Mouse (Mus musculus) neural tube, embryonic 14.5 days (tissue): ENCODE measurements around the gene Ctbp2. TPM values are rescaled to one million over a fixed set of nuclear protein-coding genes. Genes with fewer than 3 reads are reported as not detected.
A peak's percentile ranks its signal among the peaks of the same experiment; 100 is the strongest.

Experiments
- ATAC-seq: fragments of 200-750 bp; cut with Nextera tagmentation; 2 replicates; pipeline ENCODE4 v1.8.0; 2017; ENCODE audit warnings: low read depth, mild to moderate bottlenecking, moderate TSS enrichment, moderate library complexity
- H3K27ac ChIP-seq: fragments of 300-500 bp; sonication (generic); 2 replicates; pipeline ENCODE4 v1.5.1; 2014; ENCODE audit warnings: low read depth, mild to moderate bottlenecking, control low read depth, low read length, moderate library complexity, mixed read lengths
- H3K27me3 ChIP-seq: fragments of 300-500 bp; sonication (generic); 2 replicates; pipeline ENCODE4 v1.6.1; 2014; ENCODE audit warnings: low read length; ENCODE audit not compliant: control insufficient read depth, insufficient read depth
- H3K36me3 ChIP-seq: fragments of 300-500 bp; sonication (generic); 2 replicates; pipeline ENCODE4 v1.6.1; 2014; ENCODE audit warnings: low read length, mixed read lengths; ENCODE audit not compliant: control insufficient read depth, insufficient read depth
- H3K4me1 ChIP-seq: fragments of 300-500 bp; sonication (generic); 2 replicates; pipeline ENCODE4 v1.6.1; 2014; ENCODE audit warnings: low read length; ENCODE audit not compliant: control insufficient read depth, insufficient read depth
- H3K4me2 ChIP-seq: fragments of 300-500 bp; sonication (generic); 2 replicates; pipeline ENCODE4 v1.6.1; 2014; ENCODE audit warnings: mild to moderate bottlenecking, low read depth, low read length, control low read depth
- H3K4me3 ChIP-seq: fragments of 300-500 bp; sonication (generic); 2 replicates; pipeline ENCODE4 v1.5.1; 2014; ENCODE audit warnings: low read depth, low read length, control low read depth, mixed read lengths
- H3K9ac ChIP-seq: fragments of 300-500 bp; sonication (generic); replicated peaks from 2 replicates; pipeline ENCODE4 v1.6.1; 2014; ENCODE audit warnings: low read depth, mild to moderate bottlenecking, control low read depth, low read length, mixed read lengths
- H3K9me3 ChIP-seq: fragments of 300-500 bp; sonication (generic); 2 replicates; pipeline ENCODE4 v1.6.1; 2016; ENCODE audit warnings: low read length; ENCODE audit not compliant: control insufficient read depth
- WGBS: fragments of 180-500 bp; shearing (Covaris S2); extraction: QIAGEN DNeasy Blood & Tissue Kit; methylation state at CpG from one replicate; pipeline ENCODE4 v1.1.7; 2014; 5-methylcytosine and 5-hydroxymethylcytosine counted together
- polyA plus RNA-seq: library from polyadenylated mRNA; unstranded; fragments of >200 nt; fragmentation: Nextera tagmentation; extraction: Ambion mirVana; gene quantifications from 2 replicates; pipeline ENCODE4 v1.2.1, GENCODE M21; 2014

The Ctbp2 gene
- polyA plus RNA-seq, 1 experiment from 2014 or later, result 65.0 TPM

- Histone ChIP-seq H3K4me1 (peaks cover 41% of the 10 kb centered on the region), H3K27me3 (no peaks in the 10 kb centered on the region), H3K9ac (no peak overlapping the region), H3K4me3 (no peak overlapping the region), H3K4me2 (no peak overlapping the region), H3K36me3 (no peaks in the 10 kb centered on the region), H3K27ac (no peak overlapping the region), H3K9me3 (no peaks in the 10 kb centered on the region)
- no peak for ATAC-seq
- 80% methylated on average over 8 of the region's 8 CpGs for WGBS
Measured at GRCm38 (mm10) chr7:133113185-133113895, 10.8 kb downstream of the Ctbp2 start.

DNA sequence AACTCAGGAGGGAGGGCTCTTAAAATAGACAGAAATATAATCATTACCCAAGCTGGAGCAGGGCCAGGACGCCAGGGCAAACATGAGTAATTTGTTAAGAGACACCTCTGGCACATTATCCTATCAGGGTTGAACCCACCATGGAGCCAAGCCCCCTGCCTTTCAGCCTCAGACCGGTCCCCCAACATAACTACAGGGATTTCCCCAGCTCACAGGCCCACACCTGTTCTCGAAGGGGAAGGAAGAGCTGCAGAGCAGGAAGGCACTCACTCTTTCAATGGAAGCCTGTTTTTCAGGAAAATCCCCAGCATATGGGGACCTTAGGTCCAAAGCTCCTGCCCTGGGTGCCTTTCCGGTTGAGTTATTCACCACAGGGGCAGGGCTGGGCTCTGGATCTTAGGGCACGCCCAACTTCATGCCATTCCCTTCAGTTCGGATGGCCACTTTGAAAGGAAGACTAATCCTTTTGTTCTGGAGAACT is 11.8 kb downstream of the Ctbp2 start:
- H3K9ac ChIP-seq, result no peak overlapping the region
- no peak overlapping the region for H3K4me3 ChIP-seq
- no peaks in the 10 kb centered on the region for H3K9me3 ChIP-seq
- H3K27ac ChIP-seq, result no peak overlapping the region
- peaks cover 33% of the 10 kb centered on the region for H3K4me1 ChIP-seq
- H3K27me3 ChIP-seq, result no peaks in the 10 kb centered on the region
- 13% methylated on average over 6 of the region's 6 CpGs for WGBS
- no peaks in the 10 kb centered on the region for H3K36me3 ChIP-seq
- no peak for ATAC-seq
- no peak overlapping the region for H3K4me2 ChIP-seq

DNA sequence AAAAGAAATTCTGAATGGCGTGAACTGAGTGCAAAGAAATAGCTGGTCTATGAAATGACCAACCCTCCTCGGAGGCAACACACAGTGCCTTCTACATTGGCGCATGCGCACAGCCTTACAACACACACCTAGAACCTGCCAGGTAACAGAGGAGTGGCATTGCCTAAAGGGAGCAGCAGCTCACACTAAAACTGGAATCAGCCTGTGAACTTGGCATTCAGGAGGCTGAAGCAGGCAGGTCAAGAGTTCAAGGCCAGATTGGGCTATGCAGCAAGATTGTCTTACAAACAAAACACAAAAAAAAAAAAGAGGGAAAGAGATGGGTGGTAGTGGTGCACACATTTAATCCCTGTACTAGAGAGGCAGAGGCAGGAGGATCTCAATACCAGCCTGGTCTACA is 14.7 kb downstream of the Ctbp2 start:
- Histone ChIP-seq H3K27me3 (no peaks in the 10 kb centered on the region), H3K9ac (no peak overlapping the region), H3K4me2 (no peak overlapping the region), H3K27ac (no peak overlapping the region), H3K4me3 (no peak overlapping the region), H3K36me3 (no peaks in the 10 kb centered on the region), H3K4me1 (peaks cover 4% of the 10 kb centered on the region), H3K9me3 (no peaks in the 10 kb centered on the region)
- no peak for ATAC-seq
- 97% methylated on average over 4 of the region's 4 CpGs for WGBS

DNA sequence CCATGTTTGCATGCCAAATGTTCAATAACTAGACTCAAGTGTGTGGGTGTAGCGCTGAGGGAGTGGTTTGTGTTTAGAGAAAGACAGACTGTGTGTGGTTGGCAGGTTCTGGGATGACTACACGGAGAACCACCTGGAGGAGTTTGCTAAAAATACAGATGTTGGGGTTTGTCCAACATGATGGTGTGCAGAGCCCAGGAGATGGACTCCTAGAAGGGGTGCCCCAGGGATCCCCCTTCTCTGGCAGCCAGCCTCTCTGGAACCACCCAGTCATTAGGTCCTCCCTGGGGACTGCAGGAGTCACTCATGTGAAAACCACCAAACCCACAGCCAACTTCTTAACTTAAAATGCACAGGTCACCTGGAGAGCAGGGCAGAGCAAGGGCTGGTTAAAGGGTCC is 15.5 kb downstream of the Ctbp2 start:
- Histone ChIP-seq H3K4me2 (no peak overlapping the region), H3K27ac (no peak overlapping the region), H3K27me3 (no peaks in the 10 kb centered on the region), H3K4me1 (peaks cover 3% of the 10 kb centered on the region; the same call in 1 of the 2 replicates), H3K36me3 (no peaks in the 10 kb centered on the region), H3K4me3 (no peak overlapping the region), H3K9me3 (no peaks in the 10 kb centered on the region), H3K9ac (no peak overlapping the region)
- 96% methylated on average over 2 of the region's 2 CpGs for WGBS
- ATAC-seq, result no peak

DNA sequence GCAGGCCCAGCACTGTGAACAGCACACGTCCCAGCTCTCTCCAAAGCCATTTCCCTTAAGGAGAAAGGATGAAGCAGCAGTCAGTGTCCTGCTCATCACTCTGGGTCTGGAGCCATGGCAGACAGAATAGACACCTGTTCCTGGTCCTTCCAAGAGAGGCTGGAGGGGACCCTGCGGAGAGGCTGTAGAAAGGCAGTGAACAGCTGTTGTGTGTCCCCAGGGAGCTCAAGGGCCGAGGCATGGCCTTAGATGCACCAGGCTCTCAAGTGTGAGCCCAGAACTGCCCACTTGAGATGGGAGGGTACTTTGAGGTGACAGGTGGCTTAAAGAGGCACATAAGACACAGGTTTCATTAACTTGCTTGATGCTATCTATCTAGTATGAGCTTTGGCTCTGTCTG is 21.6 kb downstream of the Ctbp2 start:
- no peak overlapping the region for H3K4me3 ChIP-seq
- H3K27me3 ChIP-seq, result no peaks in the 10 kb centered on the region
- H3K4me2 ChIP-seq, result no peak overlapping the region
- H3K4me1 ChIP-seq, result peaks cover 13% of the 10 kb centered on the region
- H3K9me3 ChIP-seq, result no peaks in the 10 kb centered on the region
- H3K27ac ChIP-seq, result no peak overlapping the region
- H3K9ac ChIP-seq, result no peak overlapping the region
- ATAC-seq, result no peak
- no peaks in the 10 kb centered on the region for H3K36me3 ChIP-seq
- 44% methylated on average over 3 of the region's 3 CpGs for WGBS

- no peak overlapping the region for H3K4me2 ChIP-seq
- H3K27ac ChIP-seq, result no peak overlapping the region
- no peak overlapping the region for H3K9ac ChIP-seq
- no peak for ATAC-seq
- H3K36me3 ChIP-seq, result no peaks in the 10 kb centered on the region
- no peaks in the 10 kb centered on the region for H3K9me3 ChIP-seq
- H3K4me1 ChIP-seq, result peaks cover 13% of the 10 kb centered on the region
- H3K27me3 ChIP-seq, result no peaks in the 10 kb centered on the region
- 67% methylated on average over 6 of the region's 6 CpGs for WGBS
- H3K4me3 ChIP-seq, result no peak overlapping the region
Measured at GRCm38 (mm10) chr7:133101070-133101469, 23.1 kb downstream of the Ctbp2 start.

GRCm38 (mm10) chr7:133100178-133100577 is 24.0 kb downstream of the Ctbp2 start:
- Histone ChIP-seq H3K36me3 (no peaks in the 10 kb centered on the region), H3K4me2 (no peak overlapping the region), H3K4me3 (no peak overlapping the region), H3K27ac (no peak overlapping the region), H3K9ac (no peak overlapping the region), H3K27me3 (no peaks in the 10 kb centered on the region), H3K9me3 (no peaks in the 10 kb centered on the region), H3K4me1 (peaks cover 13% of the 10 kb centered on the region)
- ATAC-seq, result no peak
- WGBS, result 51% methylated on average over 6 of the region's 6 CpGs

- Histone ChIP-seq H3K27me3 (no peaks in the 10 kb centered on the region), H3K27ac (no peak overlapping the region)
- no peak for ATAC-seq
Measured at GRCm38 (mm10) chr7:133099266-133099665, 24.9 kb downstream of the Ctbp2 start.

GRCm38 (mm10) chr7:133098118-133098793 is 25.9 kb downstream of the Ctbp2 start:
- no peak for ATAC-seq
- Histone ChIP-seq H3K9ac (0 out of 2 replicates have a peak overlapping the region, but pooled peaks have one; percentile 16), H3K4me2 (no peak overlapping the region), H3K27ac (no peak overlapping the region), H3K4me1 (peaks cover 16% of the 10 kb centered on the region), H3K4me3 (no peak overlapping the region), H3K9me3 (no peaks in the 10 kb centered on the region), H3K27me3 (no peaks in the 10 kb centered on the region), H3K36me3 (no peaks in the 10 kb centered on the region)
- WGBS, result 86% methylated on average over 12 of the region's 12 CpGs

More at GRCm38 (mm10) chr7:133099266-133099665, 24.9 kb downstream of the Ctbp2 start:
- Histone ChIP-seq H3K4me3 (no peak overlapping the region), H3K9me3 (no peaks in the 10 kb centered on the region), H3K36me3 (no peaks in the 10 kb centered on the region), H3K4me1 (peaks cover 13% of the 10 kb centered on the region), H3K4me2 (no peak overlapping the region), H3K9ac (no peak overlapping the region)
- WGBS, result 46% methylated on average over 4 of the region's 4 CpGs
